Mouse (Mus musculus) right cerebral cortex, adult 18-20 months (tissue): ENCODE measurements at regions not wholly inside any gene's neighbourhood (a gene's known extent, or its start where the extent isn't known, plus 50 kb on each side); places are given as distances from the start of the nearest gene placed in this dataset.

Experiments
- DNase-seq: peaks from one replicate; pipeline ENCODE4 v3.0.0; 2022; ENCODE audit warnings: mixed read lengths

DNA sequence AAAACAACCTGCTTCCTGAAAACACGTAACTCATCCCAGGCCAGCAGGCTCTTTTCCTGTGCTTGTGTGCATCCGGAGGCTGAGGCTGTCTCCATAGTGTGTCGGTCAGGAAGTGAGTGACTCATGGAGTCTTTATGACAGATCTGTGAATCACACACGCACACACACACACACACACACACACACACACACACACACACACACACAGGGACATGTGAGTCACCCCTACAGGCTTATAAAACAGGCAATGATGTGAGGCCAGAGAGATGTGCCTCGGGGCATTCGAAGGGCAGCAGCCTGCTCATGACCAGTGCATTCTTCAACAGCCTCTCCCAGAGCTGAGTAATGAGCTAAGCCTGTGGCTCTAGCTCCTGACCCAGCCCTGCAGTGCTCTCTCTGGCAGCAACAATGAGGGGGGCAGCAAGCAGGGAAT lies 97.5 kb upstream of the Dlx2 start:
- peak; percentile 57 for DNase-seq

DNA sequence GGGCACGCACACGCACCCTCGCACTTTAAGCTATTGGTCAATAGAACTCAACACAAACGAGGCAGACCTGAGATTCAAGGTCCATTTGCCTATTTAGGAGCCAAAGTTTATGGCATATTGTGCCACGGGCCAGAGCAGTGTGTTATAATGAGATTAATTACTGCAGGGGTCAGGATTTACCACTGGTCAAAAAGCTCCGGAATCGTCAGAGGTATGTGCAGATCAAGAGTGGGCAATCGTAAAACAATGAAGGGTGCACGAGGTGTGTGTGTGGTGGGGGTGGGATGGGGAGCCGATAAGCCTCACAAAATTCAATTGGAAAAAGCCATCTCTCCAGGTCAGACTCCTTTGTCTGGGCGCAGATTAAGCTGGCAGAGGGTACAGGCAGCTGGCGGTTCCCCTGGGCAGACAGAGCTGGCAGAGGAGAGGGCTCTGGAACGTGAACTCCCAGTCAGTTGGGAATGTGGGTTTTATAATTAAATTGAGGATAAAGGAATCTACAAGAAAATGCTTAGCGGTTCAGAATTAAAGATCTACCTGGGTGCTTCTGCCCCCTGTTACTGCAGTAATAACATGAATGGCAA lies 97.4 kb upstream of the Itga6 start:
- no peak for DNase-seq

DNA sequence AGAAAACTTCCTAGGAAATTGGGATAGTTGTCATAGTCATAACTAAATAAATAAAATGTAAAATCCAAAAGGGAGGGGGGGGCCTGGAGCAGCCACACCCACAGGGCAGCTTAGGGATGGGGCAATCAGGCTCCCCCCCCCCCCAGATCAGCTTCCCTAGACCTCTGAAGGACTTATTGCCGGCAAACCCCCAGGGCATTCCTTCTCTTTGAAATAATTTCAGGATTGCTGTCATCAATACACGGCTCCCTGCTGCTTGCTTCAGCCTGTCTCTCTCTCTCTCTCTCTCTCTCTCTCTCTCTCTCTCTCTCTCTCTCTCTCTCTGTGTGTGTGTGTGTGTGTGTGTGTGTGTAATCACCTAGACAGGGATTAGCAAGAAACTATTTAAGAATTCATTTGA lies 93.8 kb upstream of the Itga6 start:
- DNase-seq: no peak

DNA sequence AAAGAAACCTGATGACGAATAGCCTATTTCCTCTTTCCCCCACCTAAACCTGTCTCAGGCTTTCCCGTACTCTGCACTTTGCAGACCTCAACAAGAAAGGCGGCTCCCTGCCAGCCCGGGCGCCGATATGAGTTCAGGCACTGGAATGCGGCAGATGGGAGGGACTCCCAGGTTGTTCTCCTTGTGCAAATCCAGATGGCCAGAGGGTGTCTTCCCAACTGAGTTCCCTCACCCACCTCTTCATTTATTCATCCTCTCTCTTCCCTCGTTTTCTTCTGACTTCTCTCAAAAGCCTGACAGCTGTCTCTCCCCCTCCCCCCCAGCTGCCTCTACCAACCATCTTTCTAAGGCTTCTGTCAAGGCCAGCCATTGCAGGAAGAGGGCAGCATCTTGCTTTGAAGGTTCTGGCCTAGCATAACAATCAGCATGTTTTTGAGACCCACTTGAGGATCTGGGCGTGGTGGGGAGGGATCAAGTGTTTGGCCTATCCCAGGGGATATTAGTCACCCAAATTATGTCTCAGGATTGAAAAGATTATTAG lies 93.1 kb upstream of the Itga6 start:
- peak; percentile 80 for DNase-seq

DNA sequence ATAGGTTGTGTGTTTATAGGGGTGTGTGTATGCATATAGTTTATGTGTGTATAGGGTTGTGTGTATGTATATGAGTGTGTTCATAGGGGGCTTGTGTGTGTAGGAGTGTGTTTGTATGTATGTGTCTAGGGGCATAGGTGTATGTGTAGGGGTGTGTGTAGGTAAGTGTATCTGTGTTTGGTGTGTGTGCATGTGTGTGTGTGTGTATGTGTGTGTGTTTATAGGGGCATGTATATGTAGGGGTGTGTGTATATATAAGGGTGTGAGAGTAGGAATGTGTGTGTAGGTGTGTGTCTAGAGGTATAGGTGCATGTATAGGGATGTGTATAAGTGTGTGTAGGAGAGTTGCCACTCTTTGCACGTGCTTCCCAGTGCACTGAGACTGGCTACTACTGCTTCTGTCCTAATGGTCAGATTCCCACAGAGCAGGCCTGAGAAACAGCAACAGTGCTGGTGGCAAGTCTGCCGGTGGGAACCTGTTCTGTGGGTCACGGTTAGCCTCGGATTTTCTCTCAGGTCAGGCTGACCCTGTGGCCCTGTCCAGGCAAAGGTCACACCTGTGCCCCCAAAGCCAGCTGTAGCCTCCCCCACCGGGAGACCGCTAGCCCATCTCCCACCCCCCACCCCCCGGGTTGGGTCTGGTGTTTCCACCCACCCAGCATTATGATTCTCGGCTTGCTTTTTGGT lies 90.5 kb upstream of the Itga6 start:
- DNase-seq: no peak

DNA sequence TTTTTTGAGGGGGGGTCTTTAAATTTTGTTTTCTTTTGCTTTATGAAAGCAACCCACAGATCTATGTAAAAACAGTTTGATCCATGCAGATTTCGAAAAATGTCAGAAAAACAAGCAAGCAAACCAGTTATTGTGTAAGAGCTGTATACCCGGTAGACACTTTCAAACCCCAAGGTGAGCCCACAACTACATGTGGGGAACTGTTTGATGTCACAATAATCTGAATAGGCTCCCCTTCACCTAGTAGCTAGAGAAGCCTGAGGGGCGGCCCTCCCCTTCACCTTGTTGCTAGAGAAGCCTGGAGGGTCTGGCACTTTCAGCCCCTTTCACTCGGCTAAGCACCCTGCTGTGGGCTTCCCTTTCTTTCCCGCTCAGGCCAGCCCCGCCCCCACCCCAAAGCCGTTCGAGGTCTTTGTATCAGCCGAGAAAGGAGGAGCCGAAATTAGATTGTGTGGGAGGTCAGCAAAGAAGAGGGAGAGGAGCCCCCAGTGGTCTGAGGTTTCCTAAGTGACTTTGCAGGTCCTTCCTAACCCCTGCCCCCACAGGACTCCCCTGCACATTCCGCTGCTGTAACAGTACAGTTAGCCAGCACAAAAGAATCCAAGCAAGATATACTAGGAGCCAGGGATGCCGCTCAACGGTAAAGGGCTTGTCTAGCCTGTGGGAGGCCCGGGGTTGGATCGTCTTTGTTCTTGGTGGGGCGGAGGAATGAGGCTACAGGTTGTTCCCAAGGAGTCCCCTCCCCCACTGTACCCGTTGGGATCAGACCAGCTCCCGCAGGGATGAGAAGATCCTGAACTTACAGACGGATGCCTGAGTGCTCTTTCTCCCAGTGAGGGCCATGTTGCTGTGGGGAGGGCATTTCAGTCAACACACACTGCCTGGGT lies 89.7 kb upstream of the Itga6 start:
- no peak for DNase-seq

DNA sequence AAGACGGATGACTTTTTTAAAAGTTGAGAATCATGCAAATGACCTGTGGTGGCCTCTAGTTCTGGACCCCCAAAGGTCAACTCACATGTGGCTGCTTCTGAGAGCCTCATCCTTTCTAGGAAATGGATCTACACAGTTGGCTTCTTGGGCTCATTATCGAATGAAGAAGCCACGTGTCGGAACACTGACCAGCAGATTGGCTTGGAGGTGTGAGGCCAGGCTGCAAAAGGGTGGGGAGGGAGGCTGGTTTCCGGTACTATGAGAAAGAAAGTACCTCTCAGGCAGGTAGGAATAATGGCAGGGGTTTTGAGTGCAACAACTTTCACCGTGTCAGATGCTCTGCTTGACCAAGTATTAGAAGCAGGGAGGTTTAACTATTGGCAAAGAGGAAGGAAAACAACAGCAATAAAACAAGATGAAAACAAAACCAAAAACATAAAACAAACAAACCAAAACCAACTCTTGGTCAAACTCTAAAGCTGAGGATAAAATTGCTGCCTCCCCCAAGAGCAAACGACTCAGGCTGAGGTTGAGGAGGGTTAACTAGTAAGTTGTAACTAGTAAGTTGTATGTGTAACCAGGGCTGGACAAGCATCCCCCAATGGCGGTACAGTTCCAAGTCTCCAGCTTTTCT lies 88.7 kb upstream of the Itga6 start:
- no peak for DNase-seq

DNA sequence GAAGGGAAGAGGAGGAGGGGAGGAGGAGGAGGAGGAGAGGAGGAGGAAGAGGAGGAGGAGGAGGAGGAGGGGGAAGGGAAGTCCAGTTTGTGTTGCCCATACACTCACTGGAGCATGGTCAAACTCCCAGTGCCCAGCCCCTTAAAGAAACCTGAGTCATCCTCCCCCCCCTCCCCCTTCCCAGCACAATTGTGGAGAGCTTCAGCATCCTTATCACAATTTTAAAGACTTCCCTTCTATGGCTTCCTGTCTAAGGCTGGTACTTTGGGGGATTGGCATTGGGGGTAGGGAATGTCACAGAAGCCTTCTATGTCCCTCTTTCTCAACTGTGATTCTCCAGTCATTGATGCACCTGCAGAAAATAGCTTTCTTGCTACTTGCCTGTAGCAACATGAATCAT lies 84.0 kb upstream of the Itga6 start:
- no peak for DNase-seq

DNA sequence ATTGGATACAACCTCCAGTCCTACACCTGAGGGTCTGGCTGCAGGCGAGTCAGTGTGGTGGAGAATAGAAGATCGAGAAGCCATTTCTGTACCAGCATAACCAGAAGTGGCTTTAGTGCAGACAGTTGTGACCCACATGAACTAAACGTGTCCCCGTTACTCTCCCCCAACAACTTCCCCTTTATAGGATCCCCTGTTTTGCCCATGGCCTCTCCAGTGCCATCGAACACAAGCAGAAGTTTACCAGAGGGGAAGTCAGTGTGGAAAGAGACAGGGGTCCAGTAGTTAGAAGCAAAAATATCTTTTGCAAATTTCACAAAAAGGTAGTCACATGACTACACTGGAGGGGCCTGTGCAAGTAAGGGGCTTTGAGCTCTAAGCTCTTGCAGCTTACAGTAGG lies 83.4 kb upstream of the Itga6 start:
- no peak for DNase-seq

DNA sequence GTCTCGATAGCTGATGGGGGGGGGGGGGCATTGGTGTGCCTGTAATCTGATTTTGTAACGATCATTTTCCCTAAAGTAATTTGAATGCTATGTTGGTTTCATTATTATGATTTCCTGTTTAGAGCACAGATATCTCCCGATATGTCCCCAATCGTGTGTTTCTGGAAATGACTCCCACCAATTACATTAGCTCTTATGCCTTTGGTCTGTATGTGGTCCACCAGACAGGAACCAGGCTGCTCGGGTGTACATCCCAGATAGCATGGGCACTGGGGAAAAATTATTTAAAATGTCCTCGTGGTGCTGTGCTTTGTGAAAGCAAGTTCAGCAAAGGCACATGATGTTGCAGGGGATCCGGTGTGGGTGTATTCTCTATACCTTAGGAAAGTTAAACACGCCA lies 82.0 kb upstream of the Itga6 start:
- no peak for DNase-seq

DNA sequence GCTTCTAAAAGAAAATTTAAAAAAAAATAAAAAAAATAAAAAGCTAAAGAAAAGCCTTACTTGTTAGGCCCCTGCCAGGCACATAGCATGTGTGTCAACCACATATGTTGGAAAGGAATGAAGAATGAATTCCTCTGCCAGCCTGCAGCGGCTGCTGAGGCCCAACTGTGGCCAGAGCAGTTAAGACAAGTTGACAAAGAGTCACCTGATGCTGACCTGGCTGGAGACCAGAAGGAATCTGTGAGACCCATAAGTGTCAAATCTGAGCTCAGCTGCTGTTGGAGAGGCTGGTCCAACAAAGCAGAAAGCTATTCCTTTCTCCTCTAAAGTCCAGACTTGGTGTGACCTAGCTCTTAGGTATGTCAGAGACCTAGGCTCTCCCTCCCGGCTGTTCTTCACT lies 78.5 kb upstream of the Itga6 start:
- no peak for DNase-seq

DNA sequence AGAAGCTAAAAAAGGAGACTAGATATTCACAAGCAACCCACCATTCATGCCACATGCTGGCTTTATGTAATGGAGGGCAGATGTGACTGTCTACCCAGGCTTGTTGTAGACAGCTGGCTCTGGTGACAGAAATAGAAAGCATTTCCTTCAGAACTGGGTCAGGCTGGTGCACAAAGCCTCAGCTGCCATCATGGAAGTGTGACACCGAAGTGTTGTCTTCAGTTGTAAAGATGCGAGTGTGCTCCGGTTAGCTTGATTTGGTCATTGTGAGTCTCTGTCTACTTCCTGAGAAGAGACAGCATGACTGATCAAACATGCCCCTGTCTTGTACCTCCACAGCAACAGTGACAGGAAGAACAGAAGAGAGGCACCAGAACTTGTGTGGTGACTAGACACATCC lies 77.7 kb upstream of the Itga6 start:
- peak; percentile 81 for DNase-seq

DNA sequence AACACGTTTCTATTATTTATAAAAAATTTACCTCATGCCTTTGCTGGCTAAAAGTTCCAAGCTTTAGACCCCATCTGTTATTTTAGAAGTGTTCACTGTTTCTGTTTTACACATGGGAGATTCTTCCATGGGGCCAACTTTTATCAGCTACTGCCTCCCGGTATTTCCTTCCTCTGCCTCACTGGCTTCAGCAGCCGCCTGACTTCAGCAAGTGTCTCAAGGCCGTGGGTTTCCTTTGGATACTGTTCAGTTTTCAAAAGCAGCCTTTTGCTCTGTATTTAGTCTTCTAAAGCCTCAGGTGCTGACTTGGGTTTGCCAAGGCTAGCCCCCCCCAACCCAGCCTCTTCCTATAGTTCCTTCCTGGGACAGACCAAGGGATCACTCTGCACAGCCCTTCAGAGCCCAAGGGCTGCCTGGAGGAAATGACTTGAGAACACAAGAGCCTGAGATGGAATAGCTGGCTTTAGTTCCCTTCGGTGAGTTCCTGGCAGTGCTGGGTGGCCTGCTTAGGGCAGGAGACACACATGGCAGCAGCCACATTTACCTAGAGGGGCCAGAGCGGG lies 75.1 kb upstream of the Itga6 start:
- DNase-seq: no peak

DNA sequence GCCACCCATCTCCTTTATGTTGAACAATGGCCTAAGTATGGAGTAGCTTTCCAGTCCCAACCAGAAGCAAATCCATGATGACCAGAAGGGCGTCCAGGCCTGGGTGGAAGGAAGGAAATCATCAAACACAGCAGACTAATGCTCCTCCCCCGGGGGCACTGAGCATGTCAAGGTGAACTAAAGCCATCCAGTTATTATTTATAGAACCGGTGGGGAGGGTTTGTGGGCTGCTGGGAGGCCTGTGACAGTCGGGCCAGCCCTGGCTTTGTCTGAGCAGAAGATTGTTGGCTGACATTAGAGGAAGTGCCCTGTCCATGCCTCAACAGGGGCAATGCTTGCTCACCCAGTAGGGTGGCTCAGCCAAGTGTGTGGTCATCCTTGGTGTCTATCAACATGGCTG lies 74.5 kb upstream of the Itga6 start:
- DNase-seq: no peak

DNA sequence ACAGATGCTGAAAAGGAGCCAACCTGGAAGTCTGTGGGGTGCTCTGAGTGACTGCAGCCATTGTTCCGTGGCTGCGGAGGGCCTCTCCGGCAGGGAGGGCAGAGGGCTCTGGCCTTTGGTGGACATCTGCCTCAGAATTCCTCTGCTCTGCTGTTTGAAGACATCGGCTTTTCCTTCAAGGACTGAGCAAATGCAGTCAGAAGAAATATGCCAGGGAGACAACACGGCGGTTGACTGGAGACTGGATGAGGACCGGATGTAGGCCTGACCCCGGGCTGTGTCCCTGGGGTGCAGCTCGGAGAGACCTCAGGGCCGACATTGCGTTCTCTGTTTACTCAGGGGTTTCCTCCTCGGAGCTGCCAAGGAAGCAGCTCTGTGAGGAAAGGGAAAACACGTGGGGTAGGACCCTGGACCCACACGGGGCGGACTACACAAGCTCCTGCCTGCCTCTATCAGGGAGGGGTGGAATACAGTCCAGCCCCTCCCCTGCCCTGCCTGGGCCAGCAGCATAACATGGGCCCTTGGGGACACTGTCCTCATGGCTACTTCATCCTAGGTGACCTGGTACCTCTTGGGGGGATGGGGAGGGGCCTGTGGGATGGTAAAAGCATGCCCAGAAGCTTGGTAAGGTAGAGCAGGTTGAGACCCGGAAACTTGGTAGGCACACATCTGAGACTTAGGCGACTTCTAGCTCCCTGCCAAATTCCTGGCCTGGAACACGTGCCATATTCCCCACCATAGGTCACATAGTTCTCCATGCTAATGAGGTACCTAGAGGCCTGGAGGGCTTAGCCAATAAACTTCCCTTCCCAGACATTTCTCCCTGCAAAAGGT lies 72.1 kb upstream of the Itga6 start:
- DNase-seq: no peak

DNA sequence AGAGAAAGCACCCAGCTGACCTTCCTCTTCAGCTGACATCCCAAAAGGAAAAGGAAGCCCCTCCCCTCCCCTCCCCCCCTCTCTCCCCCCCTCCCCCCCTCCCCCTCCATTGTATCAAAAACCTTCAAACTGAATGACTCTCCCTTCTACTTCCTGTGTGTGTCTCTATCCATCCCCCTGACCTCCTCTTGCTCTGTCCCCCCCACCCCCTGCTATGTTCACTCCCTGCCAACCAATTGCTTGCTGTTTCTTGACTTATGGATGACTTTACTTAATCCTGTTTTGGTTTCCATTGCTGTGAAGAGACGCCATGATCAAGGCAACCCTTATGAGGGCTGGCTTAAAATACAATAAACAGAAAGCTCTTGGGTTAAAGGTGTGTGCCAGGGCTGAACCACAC lies 64.7 kb upstream of the Itga6 start:
- DNase-seq: no peak

DNA sequence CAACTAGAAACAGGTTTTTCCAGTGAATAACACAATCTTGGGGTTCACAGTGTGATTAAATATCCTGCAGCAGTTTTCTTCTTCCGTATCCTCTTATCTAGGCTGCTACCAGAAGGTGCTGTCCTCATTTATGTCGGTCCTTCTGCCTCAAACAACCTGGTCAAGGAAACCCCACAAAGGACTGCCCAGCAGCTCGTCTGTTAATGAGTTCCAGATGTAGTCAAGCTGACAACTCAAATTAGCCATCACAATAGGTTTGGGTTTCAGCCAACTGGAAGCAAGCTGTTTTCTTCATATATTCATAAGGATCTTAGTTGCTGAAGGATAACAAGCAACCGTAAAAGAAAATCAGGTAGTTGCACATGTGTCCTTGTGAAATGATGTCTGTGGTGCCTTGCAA lies 64.3 kb upstream of the Itga6 start:
- DNase-seq: no peak

DNA sequence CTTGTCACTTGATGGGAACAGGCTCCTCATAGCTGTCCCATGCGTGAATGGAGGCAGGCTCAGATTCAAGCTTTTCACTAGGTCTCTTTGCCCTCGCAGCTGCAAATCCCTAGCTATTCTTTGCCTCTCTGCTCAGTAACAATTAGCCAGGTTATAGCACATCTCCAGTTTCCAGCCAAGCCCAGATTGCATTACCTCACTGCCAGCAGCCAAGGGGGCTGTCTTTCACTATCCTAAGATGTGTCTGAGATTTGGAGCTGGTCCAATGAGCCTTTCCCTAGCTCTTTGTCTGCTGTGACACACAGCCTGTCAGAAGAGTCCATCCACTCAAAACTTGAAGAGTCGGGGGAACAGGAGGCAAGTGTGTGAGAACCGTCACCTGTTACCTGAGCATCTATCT lies 62.0 kb upstream of the Itga6 start:
- no peak for DNase-seq

DNA sequence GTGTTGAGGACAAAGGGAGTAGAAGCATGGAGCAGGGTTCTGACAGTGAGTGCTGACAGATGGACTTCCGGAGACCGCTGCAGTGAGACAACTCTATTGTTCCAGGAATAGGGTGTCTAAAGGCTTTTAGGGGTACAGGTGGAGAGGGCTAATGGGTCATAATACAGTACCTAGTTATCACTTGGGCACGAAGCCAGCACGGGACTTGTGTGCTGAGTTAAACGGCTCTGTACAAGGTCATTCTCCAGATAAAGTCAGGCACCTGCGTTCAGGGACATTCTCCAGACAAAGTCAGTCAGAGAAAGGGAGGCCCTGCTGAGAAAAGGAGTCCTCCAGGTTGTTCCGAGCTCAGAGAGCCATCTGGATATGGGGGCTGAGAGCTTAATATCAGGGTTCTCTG lies 60.2 kb upstream of the Itga6 start:
- DNase-seq: no peak

DNA sequence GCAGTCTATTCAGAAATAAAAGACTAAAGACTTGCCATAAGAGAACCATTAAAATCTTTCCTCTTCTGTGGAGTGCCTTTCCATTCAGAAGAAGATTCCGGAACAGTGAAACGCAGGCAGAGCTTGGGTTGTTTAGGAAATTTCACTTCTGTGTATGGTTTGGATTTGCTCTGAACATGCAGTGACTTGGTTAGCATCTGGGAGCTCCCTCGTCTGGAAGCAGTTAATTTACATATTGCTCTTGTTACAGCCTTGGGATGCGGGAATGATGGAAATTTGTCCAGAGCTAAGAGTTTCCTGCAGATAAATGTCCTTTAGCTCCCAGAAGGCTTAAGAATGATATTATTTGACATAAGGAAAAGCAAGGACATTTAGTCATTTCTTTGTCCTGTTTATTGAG lies 56.4 kb upstream of the Itga6 start:
- no peak for DNase-seq

DNA sequence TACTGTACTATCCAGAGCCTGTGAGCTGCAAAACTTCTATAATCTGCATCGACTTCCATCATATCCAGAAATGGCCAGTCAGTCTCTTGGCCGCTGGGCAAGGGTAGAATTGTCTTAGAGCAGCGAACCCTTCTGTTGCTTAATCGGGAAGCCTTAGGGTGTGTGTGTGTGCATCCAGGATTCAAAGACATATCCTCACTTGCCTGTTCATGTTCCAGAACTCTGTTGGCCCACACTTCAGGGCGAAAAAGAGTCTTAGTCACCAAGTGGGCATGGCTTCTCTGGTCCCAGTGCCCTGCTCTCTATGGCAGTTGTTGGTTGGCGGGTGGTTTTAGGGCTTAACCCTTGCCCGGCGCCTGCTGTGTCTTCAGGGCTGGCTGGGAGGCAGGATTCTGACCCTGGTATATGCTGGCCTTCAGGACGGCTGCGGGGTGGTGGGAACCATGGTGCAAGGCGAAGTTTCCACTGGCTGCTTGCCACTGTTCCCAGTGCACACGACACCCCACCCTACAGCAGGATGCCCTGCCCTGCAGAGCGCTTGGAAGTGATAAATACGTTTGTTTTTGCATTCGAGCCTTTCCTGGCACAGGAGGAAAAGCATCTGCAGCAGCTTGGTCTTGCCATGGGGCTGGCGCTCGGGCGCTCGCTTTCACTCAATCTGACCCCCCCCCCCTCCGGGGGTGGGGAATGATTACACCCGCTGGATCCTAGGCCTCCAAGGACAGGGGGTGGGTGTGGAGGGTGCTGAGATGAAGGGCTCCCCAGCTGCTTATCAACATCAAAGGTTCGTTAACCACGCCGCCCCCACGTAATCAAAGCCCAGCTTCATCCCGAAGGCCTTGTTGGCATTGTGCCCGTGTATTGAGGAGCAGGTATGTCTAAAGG lies 54.9 kb upstream of the Itga6 start:
- DNase-seq: no peak
